Mouse (Mus musculus): ENCODE results near the gene Med18.

DNA sequence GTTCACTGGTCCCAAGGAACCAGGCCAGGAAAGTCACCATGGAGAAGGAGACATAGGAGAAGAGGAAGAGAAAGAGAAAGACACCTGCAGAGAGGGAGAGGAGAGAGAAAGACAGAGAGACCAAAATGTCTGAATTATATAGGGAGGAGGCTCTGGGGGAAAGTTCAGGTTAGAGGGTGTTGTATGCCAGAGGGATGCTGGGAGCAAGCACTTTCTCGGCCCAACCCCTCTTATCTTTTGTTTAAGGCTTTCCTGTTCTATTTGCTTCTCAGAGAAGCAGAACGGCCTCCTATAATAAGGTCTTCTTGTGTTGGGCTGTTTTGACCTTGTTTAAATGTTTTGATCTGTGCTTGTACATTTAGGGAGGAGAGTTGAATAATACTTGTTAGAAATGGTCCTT, 37.7 kb downstream of the Med18 start:
- TF ChIP-seq CTCF (IDR thresholded peaks at IDR 0.05; ENCODE audit: control insufficient read depth, insufficient read depth, low read length) (no peak), POLR2A (IDR thresholded peaks at IDR 0.05; ENCODE audit: borderline replicate concordance, control insufficient read depth, low read depth, low read length) (no peak)

Data from bone marrow, adult 2 months (tissue).